Mouse (Mus musculus): ENCODE data around the gene Mgst1.

Gene Mgst1

GRCm38 (mm10) chr6:138139930-138140329 lies at the start of gene Mgst1:
TSS of gene Mgst1 (plus strand) at chr6:138140316.
- DNase-seq: peak in 1 of 2 experiments; percentile 35

GRCm38 (mm10) chr6:138092432-138092831 lies 47.7 kb upstream of the Mgst1 start:
- DNase-seq: no peak

GRCm38 (mm10) chr6:138095060-138095459 lies 45.1 kb upstream of the Mgst1 start:
- no peak for DNase-seq

GRCm38 (mm10) chr6:138099646-138100045 lies 40.5 kb upstream of the Mgst1 start:
- DNase-seq: no peak

- DNase-seq: no peak
Observed at GRCm38 (mm10) chr6:138101843-138102242, 38.3 kb upstream of the Mgst1 start.

GRCm38 (mm10) chr6:138102940-138103339 lies 37.2 kb upstream of the Mgst1 start:
- no peak for DNase-seq

- no peak for DNase-seq
Observed at GRCm38 (mm10) chr6:138104559-138104958, 35.6 kb upstream of the Mgst1 start.

GRCm38 (mm10) chr6:138117496-138117895 lies 22.6 kb upstream of the Mgst1 start:
- no peak for DNase-seq

- no peak for DNase-seq
Observed at GRCm38 (mm10) chr6:138128392-138129335, 11.5 kb upstream of the Mgst1 start.

- DNase-seq: no peak
Observed at GRCm38 (mm10) chr6:138130541-138130940, 9.6 kb upstream of the Mgst1 start.

GRCm38 (mm10) chr6:138140336-138140735 lies 220 bp downstream of the Mgst1 start:
- DNase-seq: peak; percentile 81 to 86

- peak; percentile 55 to 59 for DNase-seq
Observed at GRCm38 (mm10) chr6:138141111-138141592, 1.0 kb downstream of the Mgst1 start.

GRCm38 (mm10) chr6:138142604-138143003 lies 2.5 kb downstream of the Mgst1 start:
- DNase-seq: peak in 1 of 2 experiments; percentile 21

GRCm38 (mm10) chr6:138143450-138143849 lies 3.3 kb downstream of the Mgst1 start:
- DNase-seq: peak; percentile 49 to 60

GRCm38 (mm10) chr6:138153111-138153510 lies 13.0 kb downstream of the Mgst1 start:
- DNase-seq: peak; percentile 90 to 92

- DNase-seq: peak; percentile 60 to 68
Observed at GRCm38 (mm10) chr6:138163920-138164319, 23.8 kb downstream of the Mgst1 start.

- DNase-seq: peak; percentile 44 to 55
Observed at GRCm38 (mm10) chr6:138171480-138172224, 31.5 kb downstream of the Mgst1 start.
